Mouse (Mus musculus): Measurements from ENCODE around the gene Dr1. TPM values are rescaled to one million over a fixed set of nuclear protein-coding genes. Genes with fewer than 3 reads are reported as not detected.

The Dr1 gene
- total RNA-seq, 1 experiment from 2014 or later: 64.5 TPM

Other genes with a start within 250 kb of the Dr1 start
- gene Mtf2, start 203.2 kb upstream of the Dr1 start, total RNA-seq (2017): 63.4 to 78.4 TPM (median 63.4 TPM) in 3 replicates
- gene Tmed5, start 136.3 kb upstream of the Dr1 start, total RNA-seq (2017): 204 to 217 TPM (median 205 TPM) in 3 replicates
- gene Ccdc18, start 136.0 kb upstream of the Dr1 start, total RNA-seq (2017): 1.7 to 3.0 TPM (median 2.1 TPM) in 3 replicates
- 3.9 to 6.4 TPM (median 5.5 TPM) in 3 replicates for gene Pigg, start 43.7 kb downstream of the Dr1 start, total RNA-seq (2017)
- not detected in 3 replicates for gene Gm42517, start 99.0 kb downstream of the Dr1 start, total RNA-seq (2017)
- gene Pde6b, start 119.5 kb downstream of the Dr1 start, total RNA-seq (2017): 1.3 TPM in 1 of 3 replicates, not detected in the others
- 120 to 243 TPM (median 230 TPM) in 3 replicates for gene Atp5k, start 165.6 kb downstream of the Dr1 start, total RNA-seq (2017)
- 0.29 to 0.64 TPM (median 0.49 TPM) in 3 replicates for gene Mfsd7a, start 180.0 kb downstream of the Dr1 start, total RNA-seq (2017)
- gene Pcgf3, start 192.3 kb downstream of the Dr1 start, total RNA-seq (2017): 10.9 to 18.0 TPM (median 12.9 TPM) in 3 replicates